Mouse (Mus musculus): ENCODE data around the gene March6. TPM values are rescaled to one million over a fixed set of nuclear protein-coding genes. Genes with fewer than 3 reads are reported as not detected.

Gene March6
- polyA plus RNA-seq, 1 experiment = 46.6 TPM

- TF ChIP-seq POLR2A (IDR thresholded peaks at IDR 0.05; ENCODE audit: low read depth, low read length) (no peak), CTCF (conservative IDR thresholded peaks at IDR 0.05; ENCODE audit: insufficient read depth, insufficient read length, low read depth, low read length) (no peak)
- WGBS = 1% methylated on average over 54 of the region's 56 CpGs
- peak overlapping the region; percentile 94 for H3K27ac ChIP-seq (ENCODE audit: insufficient read depth, low read depth, low read length)
These were observed 818 bp downstream of the March6 start for GRCm38 (mm10) chr15:31529811-31530658.

GRCm38 (mm10) chr15:31529103-31529502 is 1.8 kb downstream of the March6 start:
- H3K27ac ChIP-seq (ENCODE audit: insufficient read depth, low read depth, low read length) = no peak overlapping the region
- no peaks in the 10 kb centered on the region for H3K36me3 ChIP-seq (ENCODE audit: control insufficient read depth, insufficient read depth, low read length)
- H3K27me3 ChIP-seq (replicated peaks; ENCODE audit: control insufficient read depth, insufficient read depth, low read length) = no peaks in the 10 kb centered on the region
- H3K4me1 ChIP-seq (ENCODE audit: control insufficient read depth, insufficient read depth, low read length) = peaks cover 2% of the 10 kb centered on the region; the same call in 1 of the 2 replicates
- TF ChIP-seq CTCF (conservative IDR thresholded peaks at IDR 0.05; ENCODE audit: insufficient read depth, insufficient read length, low read depth, low read length) (no peak), POLR2A (IDR thresholded peaks at IDR 0.05; ENCODE audit: low read depth, low read length) (no peak)
- 18% methylated on average over 6 of the region's 6 CpGs for WGBS
- peak overlapping the region; percentile 98 for H3K4me3 ChIP-seq (ENCODE audit: insufficient read depth, low read depth, low read length)
- DNase-seq = no peak

More at GRCm38 (mm10) chr15:31529811-31530658, 818 bp downstream of the March6 start:
- H3K36me3 ChIP-seq (ENCODE audit: control insufficient read depth, insufficient read depth, low read length) = no peaks in the 10 kb centered on the region
- no peaks in the 10 kb centered on the region for H3K27me3 ChIP-seq (replicated peaks; ENCODE audit: control insufficient read depth, insufficient read depth, low read length)
- H3K4me1 ChIP-seq (ENCODE audit: control insufficient read depth, insufficient read depth, low read length) = peaks cover 2% of the 10 kb centered on the region; the same call in 1 of the 2 replicates
- DNase-seq = peak; percentile 71
- peak overlapping the region; percentile 98 for H3K4me3 ChIP-seq (ENCODE audit: insufficient read depth, low read depth, low read length)

GRCm38 (mm10) chr15:31528477-31528876 is 2.4 kb downstream of the March6 start:
- peak; percentile 72 for DNase-seq
- TF ChIP-seq CTCF (conservative IDR thresholded peaks at IDR 0.05; ENCODE audit: insufficient read depth, insufficient read length, low read depth, low read length) (no peak), POLR2A (IDR thresholded peaks at IDR 0.05; ENCODE audit: low read depth, low read length) (no peak)
- no peak overlapping the region for H3K4me3 ChIP-seq (ENCODE audit: insufficient read depth, low read depth, low read length)
- no peaks in the 10 kb centered on the region for H3K36me3 ChIP-seq (ENCODE audit: control insufficient read depth, insufficient read depth, low read length)
- 0 out of 2 replicates have a peak overlapping the region, but pooled peaks have one; percentile 22 for H3K27ac ChIP-seq (ENCODE audit: insufficient read depth, low read depth, low read length)
- H3K27me3 ChIP-seq (replicated peaks; ENCODE audit: control insufficient read depth, insufficient read depth, low read length) = no peaks in the 10 kb centered on the region
- peaks cover 6% of the 10 kb centered on the region; the same call in 1 of the 2 replicates for H3K4me1 ChIP-seq (ENCODE audit: control insufficient read depth, insufficient read depth, low read length)
- 34% methylated on average over 4 of the region's 4 CpGs for WGBS

- DNase-seq = peak; percentile 77
- no peak overlapping the region for H3K4me3 ChIP-seq (ENCODE audit: insufficient read depth, low read depth, low read length)
- peaks cover 11% of the 10 kb centered on the region; the same call in 1 of the 2 replicates for H3K4me1 ChIP-seq (ENCODE audit: control insufficient read depth, insufficient read depth, low read length)
- WGBS = 51% methylated on average over 1 of the region's 1 CpGs
- no peak overlapping the region for H3K27ac ChIP-seq (ENCODE audit: insufficient read depth, low read depth, low read length)
- H3K36me3 ChIP-seq (ENCODE audit: control insufficient read depth, insufficient read depth, low read length) = no peaks in the 10 kb centered on the region
- H3K27me3 ChIP-seq (replicated peaks; ENCODE audit: control insufficient read depth, insufficient read depth, low read length) = no peaks in the 10 kb centered on the region
- no peak for TF ChIP-seq POLR2A (IDR thresholded peaks at IDR 0.05; ENCODE audit: low read depth, low read length)
- TF ChIP-seq CTCF (conservative IDR thresholded peaks at IDR 0.05; ENCODE audit: insufficient read depth, insufficient read length, low read depth, low read length) = no peak
These were observed 4.4 kb downstream of the March6 start for GRCm38 (mm10) chr15:31526463-31526862.

GRCm38 (mm10) chr15:31519000-31519399 is 11.9 kb downstream of the March6 start:
- no peak for TF ChIP-seq CTCF (conservative IDR thresholded peaks at IDR 0.05; ENCODE audit: insufficient read depth, insufficient read length, low read depth, low read length)
- TF ChIP-seq POLR2A (IDR thresholded peaks at IDR 0.05; ENCODE audit: low read depth, low read length) = no peak
- Histone ChIP-seq H3K4me3 (ENCODE audit: insufficient read depth, low read depth, low read length) (no peak overlapping the region), H3K4me1 (ENCODE audit: control insufficient read depth, insufficient read depth, low read length) (peaks cover 21% of the 10 kb centered on the region; the same call in 1 of the 2 replicates), H3K27ac (ENCODE audit: insufficient read depth, low read depth, low read length) (no peak overlapping the region), H3K36me3 (ENCODE audit: control insufficient read depth, insufficient read depth, low read length) (no peaks in the 10 kb centered on the region), H3K27me3 (replicated peaks; ENCODE audit: control insufficient read depth, insufficient read depth, low read length) (no peaks in the 10 kb centered on the region)
- WGBS = 69% methylated on average over 5 of the region's 5 CpGs
- DNase-seq = no peak

GRCm38 (mm10) chr15:31518371-31518770 is 12.5 kb downstream of the March6 start:
- H3K4me1 ChIP-seq (ENCODE audit: control insufficient read depth, insufficient read depth, low read length) = peaks cover 18% of the 10 kb centered on the region; the same call in 1 of the 2 replicates
- no peak for TF ChIP-seq POLR2A (IDR thresholded peaks at IDR 0.05; ENCODE audit: low read depth, low read length)
- no peak for TF ChIP-seq CTCF (conservative IDR thresholded peaks at IDR 0.05; ENCODE audit: insufficient read depth, insufficient read length, low read depth, low read length)
- H3K27ac ChIP-seq (ENCODE audit: insufficient read depth, low read depth, low read length) = no peak overlapping the region
- WGBS = 75% methylated on average over 2 of the region's 2 CpGs
- no peaks in the 10 kb centered on the region for H3K27me3 ChIP-seq (replicated peaks; ENCODE audit: control insufficient read depth, insufficient read depth, low read length)
- no peak overlapping the region for H3K4me3 ChIP-seq (ENCODE audit: insufficient read depth, low read depth, low read length)
- no peak for DNase-seq
- H3K36me3 ChIP-seq (ENCODE audit: control insufficient read depth, insufficient read depth, low read length) = no peaks in the 10 kb centered on the region

GRCm38 (mm10) chr15:31517186-31517585 is 13.7 kb downstream of the March6 start:
- H3K36me3 ChIP-seq (ENCODE audit: control insufficient read depth, insufficient read depth, low read length) = no peaks in the 10 kb centered on the region
- TF ChIP-seq POLR2A (IDR thresholded peaks at IDR 0.05; ENCODE audit: low read depth, low read length) = no peak
- TF ChIP-seq CTCF (conservative IDR thresholded peaks at IDR 0.05; ENCODE audit: insufficient read depth, insufficient read length, low read depth, low read length) = 0 out of 2 replicates have a peak, but pooled peaks have one; percentile 2
- no peak overlapping the region for H3K4me3 ChIP-seq (ENCODE audit: insufficient read depth, low read depth, low read length)
- no peaks in the 10 kb centered on the region for H3K27me3 ChIP-seq (replicated peaks; ENCODE audit: control insufficient read depth, insufficient read depth, low read length)
- peaks cover 14% of the 10 kb centered on the region; the same call in 1 of the 2 replicates for H3K4me1 ChIP-seq (ENCODE audit: control insufficient read depth, insufficient read depth, low read length)
- 40% methylated on average over 1 of the region's 1 CpGs for WGBS
- no peak for DNase-seq
- no peak overlapping the region for H3K27ac ChIP-seq (ENCODE audit: insufficient read depth, low read depth, low read length)

Measured in kidney, adult 2 months (tissue).